Mouse (Mus musculus): ENCODE results near the gene Csrnp1. TPM values are rescaled to one million over a fixed set of nuclear protein-coding genes. Genes with fewer than 3 reads are reported as not detected.

Gene Csrnp1
- total and polyA plus RNA-seq, 3 experiments: 21.1 to 28.7 (median 21.6) TPM

DNA sequence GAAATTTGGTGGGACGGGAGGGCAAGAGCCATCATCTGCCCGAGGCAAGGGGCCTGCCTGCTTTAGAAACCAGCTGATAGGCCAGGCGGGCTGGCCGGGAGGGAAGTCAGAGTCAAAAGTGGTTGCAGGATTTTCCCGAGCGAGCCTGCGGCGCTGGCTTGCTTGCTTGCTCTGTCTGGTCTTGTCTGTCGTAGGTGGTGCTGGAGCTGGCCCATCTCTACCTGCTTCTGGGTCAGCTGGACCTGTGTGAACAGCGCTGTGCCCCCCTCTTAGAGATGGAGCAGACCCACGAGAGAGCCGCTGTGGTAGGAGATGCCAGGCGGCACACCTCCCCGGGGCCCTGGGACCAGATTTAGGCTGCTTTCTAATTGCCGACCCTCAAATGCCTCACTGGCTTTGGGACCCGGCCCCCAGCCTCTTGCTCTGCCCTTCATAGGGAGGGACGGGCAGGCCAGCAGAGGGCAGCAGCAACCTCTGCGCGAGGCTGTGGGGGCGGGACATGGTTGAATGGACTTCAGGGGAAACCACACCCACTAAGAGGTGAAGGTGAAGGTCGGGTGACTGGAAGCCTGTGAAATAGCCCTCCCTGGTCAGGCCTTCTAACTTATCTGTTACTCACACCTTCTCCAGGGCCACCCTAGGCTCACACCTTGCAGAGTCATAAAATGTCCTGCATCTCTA is 21.3 kb downstream of the Csrnp1 start:
- TF ChIP-seq EP300 (IDR thresholded peaks at IDR 0.05; ENCODE audit: insufficient read depth, low read depth, low read length): peak; percentile 74; the same call in 1 of the 2 replicates
- no peak for TF ChIP-seq POLR2A (IDR thresholded peaks at IDR 0.05; ENCODE audit: insufficient read depth, low read depth, low read length)
- TF ChIP-seq CTCF (IDR thresholded peaks at IDR 0.05): no peak; the same call in 1 of the 2 replicates
- Histone ChIP-seq H3K4me1 (ENCODE audit: control insufficient read depth, insufficient read depth, low read length) (peaks cover 6% of the 10 kb centered on the region), H3K9ac (ENCODE audit: low read depth, low read length) (peak overlapping the region; percentile 39; the same call in 1 of the 2 replicates), H3K36me3 (ENCODE audit: control insufficient read depth, insufficient read depth, low read length) (no peaks in the 10 kb centered on the region), H3K27ac (peak overlapping the region; percentile 64), H3K79me2 (replicated peaks; ENCODE audit: control insufficient read depth, insufficient read depth, low read length) (no peaks in the 10 kb centered on the region), H3K4me3 (0 out of 2 replicates have a peak overlapping the region, but pooled peaks have one; percentile 14), H3K27me3 (ENCODE audit: control insufficient read depth, insufficient read depth, low read length) (no peaks in the 10 kb centered on the region)
- WGBS: 16% methylated on average over 21 of the region's 21 CpGs
- DNase-seq: peak; percentile 80 to 85
- intact Hi-C loops (cut with DNase I): loop anchor here (2.0 kb wide), 3 partner anchors 50 to 110 kb away; no protein-coding TSS in a partner anchor

DNA sequence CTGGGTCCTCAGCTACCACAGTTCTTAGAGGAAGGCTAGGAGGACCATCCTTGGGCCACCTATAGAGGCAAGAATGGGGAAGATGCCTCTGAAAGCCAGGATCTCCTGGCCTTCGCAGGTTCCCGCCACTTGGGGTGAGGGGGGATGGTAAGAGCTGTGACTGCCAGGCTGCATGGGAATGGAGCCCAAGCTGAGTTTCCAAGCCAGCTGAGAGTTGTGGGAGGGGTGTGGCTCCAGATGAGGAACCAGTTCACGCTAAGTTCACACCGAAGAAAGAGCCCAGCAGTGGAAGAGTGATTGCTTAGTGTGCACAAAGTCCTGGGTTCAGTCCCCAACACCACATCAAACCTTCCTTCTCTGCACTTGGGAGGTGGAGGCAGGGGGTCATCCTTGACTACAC is 22.2 kb downstream of the Csrnp1 start:
- TF ChIP-seq EP300 (IDR thresholded peaks at IDR 0.05; ENCODE audit: insufficient read depth, low read depth, low read length): no peak
- TF ChIP-seq CTCF (IDR thresholded peaks at IDR 0.05): no peak
- TF ChIP-seq POLR2A (IDR thresholded peaks at IDR 0.05; ENCODE audit: insufficient read depth, low read depth, low read length): no peak
- intact Hi-C loops (cut with DNase I): loop anchor here (2.0 kb wide), 3 partner anchors 51 to 111 kb away; no protein-coding TSS in a partner anchor
- H3K9ac ChIP-seq (ENCODE audit: low read depth, low read length): no peak overlapping the region
- no peaks in the 10 kb centered on the region for H3K36me3 ChIP-seq (ENCODE audit: control insufficient read depth, insufficient read depth, low read length)
- no peak for DNase-seq
- H3K79me2 ChIP-seq (replicated peaks; ENCODE audit: control insufficient read depth, insufficient read depth, low read length): no peaks in the 10 kb centered on the region
- 45% methylated on average over 4 of the region's 4 CpGs for WGBS
- no peak overlapping the region for H3K27ac ChIP-seq
- no peaks in the 10 kb centered on the region for H3K27me3 ChIP-seq (ENCODE audit: control insufficient read depth, insufficient read depth, low read length)
- peaks cover 6% of the 10 kb centered on the region for H3K4me1 ChIP-seq (ENCODE audit: control insufficient read depth, insufficient read depth, low read length)
- no peak overlapping the region for H3K4me3 ChIP-seq

DNA sequence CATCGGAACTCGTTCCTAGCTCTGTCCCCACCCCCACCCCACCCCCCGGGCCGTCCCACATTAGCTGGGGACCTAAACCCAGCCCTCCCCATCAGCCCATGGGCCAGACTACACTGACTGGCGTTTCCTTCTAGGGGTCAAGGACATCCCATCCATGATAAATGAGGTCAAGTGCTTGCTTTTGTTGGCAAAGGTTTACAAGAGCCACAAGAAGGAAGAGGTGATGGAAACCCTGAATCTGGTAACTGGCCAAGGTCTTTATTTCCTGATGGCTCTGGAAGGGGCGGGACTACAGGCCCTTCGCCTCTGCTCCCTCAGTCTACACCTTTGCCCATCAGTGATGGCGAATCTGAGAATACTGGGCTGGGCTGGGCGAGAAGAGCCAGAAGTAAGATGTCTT is 25.6 kb downstream of the Csrnp1 start:
- Histone ChIP-seq H3K36me3 (ENCODE audit: control insufficient read depth, insufficient read depth, low read length) (no peaks in the 10 kb centered on the region), H3K79me2 (replicated peaks; ENCODE audit: control insufficient read depth, insufficient read depth, low read length) (no peaks in the 10 kb centered on the region), H3K27ac (no peak overlapping the region), H3K4me3 (no peak overlapping the region), H3K9ac (ENCODE audit: low read depth, low read length) (no peak overlapping the region), H3K4me1 (ENCODE audit: control insufficient read depth, insufficient read depth, low read length) (peaks cover 2% of the 10 kb centered on the region), H3K27me3 (ENCODE audit: control insufficient read depth, insufficient read depth, low read length) (no peaks in the 10 kb centered on the region)
- WGBS: 53% methylated on average over 9 of the region's 9 CpGs
- DNase-seq: no peak
- intact Hi-C loops (cut with DNase I): no loop called here
- TF ChIP-seq CTCF (IDR thresholded peaks at IDR 0.05): no peak
- no peak for TF ChIP-seq EP300 (IDR thresholded peaks at IDR 0.05; ENCODE audit: insufficient read depth, low read depth, low read length)
- TF ChIP-seq POLR2A (IDR thresholded peaks at IDR 0.05; ENCODE audit: insufficient read depth, low read depth, low read length): no peak

DNA sequence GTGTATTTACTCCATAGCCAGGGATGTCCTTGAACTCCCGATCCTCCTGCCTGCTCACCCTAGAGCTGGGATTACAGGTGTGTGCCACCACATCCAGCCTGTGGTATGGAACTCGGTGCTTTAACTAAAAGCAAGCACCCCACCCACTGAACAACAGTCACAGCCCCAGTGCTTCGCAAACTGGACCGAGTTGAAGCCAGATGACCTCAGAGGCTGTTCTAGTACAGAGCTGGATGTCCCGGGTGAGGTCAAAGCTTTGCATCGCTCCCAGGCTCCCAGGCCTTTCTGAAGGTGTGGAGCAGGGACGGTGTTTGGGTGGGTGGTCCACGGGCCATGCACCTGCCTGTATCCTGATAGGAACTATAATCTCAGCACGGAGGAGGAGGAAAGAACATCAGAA is 33.1 kb downstream of the Csrnp1 start:
- Histone ChIP-seq H3K79me2 (replicated peaks; ENCODE audit: control insufficient read depth, insufficient read depth, low read length) (no peaks in the 10 kb centered on the region), H3K4me3 (no peak overlapping the region), H3K27me3 (ENCODE audit: control insufficient read depth, insufficient read depth, low read length) (no peaks in the 10 kb centered on the region), H3K4me1 (ENCODE audit: control insufficient read depth, insufficient read depth, low read length) (no peaks in the 10 kb centered on the region), H3K9ac (ENCODE audit: low read depth, low read length) (no peak overlapping the region), H3K36me3 (ENCODE audit: control insufficient read depth, insufficient read depth, low read length) (no peaks in the 10 kb centered on the region), H3K27ac (no peak overlapping the region)
- TF ChIP-seq EP300 (IDR thresholded peaks at IDR 0.05; ENCODE audit: insufficient read depth, low read depth, low read length): no peak
- TF ChIP-seq CTCF (IDR thresholded peaks at IDR 0.05): no peak
- TF ChIP-seq POLR2A (IDR thresholded peaks at IDR 0.05; ENCODE audit: insufficient read depth, low read depth, low read length): no peak
- no peak for DNase-seq
- intact Hi-C loops (cut with DNase I): no loop called here
- 71% methylated on average over 9 of the region's 9 CpGs for WGBS

DNA sequence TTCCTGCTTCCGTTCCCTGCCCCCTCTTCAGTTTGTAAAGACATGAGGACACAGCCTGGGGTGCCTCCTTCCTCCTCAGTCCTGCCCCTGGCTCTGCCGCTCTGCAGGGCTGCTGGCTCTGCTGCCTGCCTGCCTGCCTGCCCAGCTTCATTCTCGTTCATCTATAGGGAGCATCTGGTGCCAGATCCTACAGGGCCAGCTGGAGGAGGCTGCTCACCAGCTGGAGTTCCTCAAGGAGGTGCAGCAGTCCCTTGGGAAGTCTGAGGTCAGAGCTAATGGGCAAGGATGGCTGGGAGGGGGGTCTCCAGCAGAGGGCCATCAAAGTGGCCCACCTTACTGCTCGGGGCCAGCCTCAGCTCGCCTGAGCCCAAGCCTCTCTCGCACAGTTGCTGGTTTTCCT is 34.0 kb downstream of the Csrnp1 start:
- TF ChIP-seq CTCF (IDR thresholded peaks at IDR 0.05) (no peak), POLR2A (IDR thresholded peaks at IDR 0.05; ENCODE audit: insufficient read depth, low read depth, low read length) (no peak)
- Histone ChIP-seq H3K9ac (ENCODE audit: low read depth, low read length) (no peak overlapping the region), H3K4me3 (no peak overlapping the region), H3K36me3 (ENCODE audit: control insufficient read depth, insufficient read depth, low read length) (no peaks in the 10 kb centered on the region), H3K27ac (no peak overlapping the region), H3K27me3 (ENCODE audit: control insufficient read depth, insufficient read depth, low read length) (no peaks in the 10 kb centered on the region), H3K79me2 (replicated peaks; ENCODE audit: control insufficient read depth, insufficient read depth, low read length) (no peaks in the 10 kb centered on the region), H3K4me1 (ENCODE audit: control insufficient read depth, insufficient read depth, low read length) (no peaks in the 10 kb centered on the region)
- intact Hi-C loops (cut with DNase I): no loop called here
- DNase-seq: no peak
- WGBS: 55% methylated on average over 6 of the region's 6 CpGs

DNA sequence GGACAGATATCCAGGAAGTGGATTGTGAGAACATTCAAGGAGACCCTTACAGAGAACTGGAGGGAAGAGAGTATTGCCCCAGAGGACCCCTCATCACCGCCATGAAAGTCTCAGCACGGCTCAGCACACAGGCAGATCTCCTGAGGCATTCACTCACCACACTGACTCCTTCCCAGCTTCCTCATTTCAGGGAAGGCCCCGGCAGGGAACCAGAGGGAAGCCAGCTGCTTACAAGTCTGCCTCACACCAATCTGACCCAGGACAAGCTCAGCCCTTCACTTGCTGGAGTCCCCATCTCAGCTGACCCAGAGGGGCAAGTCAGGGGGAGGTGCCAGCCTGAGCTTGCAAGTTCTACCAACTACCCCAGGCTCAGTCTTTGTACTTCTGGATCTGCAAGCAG is 35.7 kb downstream of the Csrnp1 start:
- Histone ChIP-seq H3K9ac (ENCODE audit: low read depth, low read length) (no peak overlapping the region), H3K4me1 (ENCODE audit: control insufficient read depth, insufficient read depth, low read length) (no peaks in the 10 kb centered on the region), H3K79me2 (replicated peaks; ENCODE audit: control insufficient read depth, insufficient read depth, low read length) (no peaks in the 10 kb centered on the region), H3K27ac (no peak overlapping the region), H3K4me3 (no peak overlapping the region), H3K36me3 (ENCODE audit: control insufficient read depth, insufficient read depth, low read length) (no peaks in the 10 kb centered on the region), H3K27me3 (ENCODE audit: control insufficient read depth, insufficient read depth, low read length) (no peaks in the 10 kb centered on the region)
- TF ChIP-seq EP300 (IDR thresholded peaks at IDR 0.05; ENCODE audit: insufficient read depth, low read depth, low read length) (no peak), POLR2A (IDR thresholded peaks at IDR 0.05; ENCODE audit: insufficient read depth, low read depth, low read length) (no peak), CTCF (IDR thresholded peaks at IDR 0.05) (no peak)
- intact Hi-C loops (cut with DNase I): no loop called here
- WGBS: 31% methylated on average over 3 of the region's 3 CpGs
- DNase-seq: no peak
